8 mouse cellular contexts compared by ENCODE assay signal in genomic region chr2:128699201-128699885, GRCm38 (mm10). TPM values are rescaled to one million over a fixed set of nuclear protein-coding genes. Genes with fewer than 3 reads are reported as not detected.
DNase-seq lines count a peak whose midpoint lies in the region; ATAC-seq and TF ChIP-seq lines count a peak whose summit lies in the region.

No protein-coding gene starts in this region.

- H3K4me3 ChIP-seq in heart, embryonic 13.5 days = peak overlapping the region; percentile 66
- peak overlapping the region; percentile 75 for H3K4me3 ChIP-seq in kidney, postnatal 0 days (replicated peaks; ENCODE audit: low read depth, low read length)

- peaks cover 22% of the 10 kb centered on the region for H3K4me1 ChIP-seq in heart, embryonic 13.5 days
- no peaks in the 10 kb centered on the region for H3K4me1 ChIP-seq in kidney, postnatal 0 days (replicated peaks; ENCODE audit: insufficient read depth, low read length)

- no peaks in the 10 kb centered on the region for H3K27me3 ChIP-seq in heart, embryonic 13.5 days (replicated peaks)
- H3K27me3 ChIP-seq in kidney, postnatal 0 days (ENCODE audit: insufficient read depth, low read length) = no peaks in the 10 kb centered on the region

- peak; percentile 32 to 34 for DNase-seq in layer of hippocampus, postnatal 10 days (ENCODE audit: low spot score in 2 of 2)
- no peak for DNase-seq in layer of hippocampus, adult 9-10 months (ENCODE audit: low spot score)
- peak; percentile 37 for DNase-seq in brain, embryonic 14.5 days (ENCODE audit: low read depth)
- DNase-seq in kidney, postnatal 0 days (ENCODE audit: low spot score) = peak; percentile 75
- peak; percentile 78 for DNase-seq in yolk sac, embryonic 10.5 days (ENCODE audit: low spot score)
- no peak for DNase-seq in right cerebral cortex, postnatal 4 days

- no peak; the same call in 1 of the 2 replicates for ATAC-seq in heart, embryonic 13.5 days (ENCODE audit: extremely low read depth, insufficient number of reproducible peaks, low FRiP score, low TSS enrichment)
- ATAC-seq in kidney, postnatal 0 days (replicated peaks; ENCODE audit: low FRiP score, low read depth) = peak; percentile 31
- peak; percentile 13; the same call in 1 of the 2 replicates for ATAC-seq in megakaryocyte, adult 5-6 weeks (ENCODE audit: poor library complexity, severe bottlenecking)

- H3K27ac ChIP-seq in heart, embryonic 13.5 days (replicated peaks) = peak overlapping the region; percentile 87
- peak overlapping the region; percentile 94 for H3K27ac ChIP-seq in kidney, postnatal 0 days

- peak overlapping the region; percentile 84 for H3K9ac ChIP-seq in heart, embryonic 13.5 days
- peak overlapping the region; percentile 76 for H3K9ac ChIP-seq in kidney, postnatal 0 days (ENCODE audit: low read depth, low read length)

- 1% methylated on average over 24 of the region's 24 CpGs for WGBS in heart, embryonic 13.5 days
- WGBS in kidney, postnatal 0 days = under 1% methylated on average over 24 of the region's 24 CpGs

- H3K9me3 ChIP-seq in heart, embryonic 13.5 days = no peaks in the 10 kb centered on the region
- no peaks in the 10 kb centered on the region for H3K9me3 ChIP-seq in kidney, postnatal 0 days (replicated peaks; ENCODE audit: low read length)

- no peak for TF ChIP-seq CTCF in brain, embryonic 14.5 days (IDR thresholded peaks at IDR 0.05; ENCODE audit: borderline replicate concordance, extremely low read depth, insufficient read depth, insufficient read length)
- TF ChIP-seq CTCF in kidney, postnatal 0 days (IDR thresholded peaks at IDR 0.05; ENCODE audit: low read depth) = no peak

- peak overlapping the region; percentile 74 for H3K4me2 ChIP-seq in heart, embryonic 13.5 days
- H3K4me2 ChIP-seq in kidney, postnatal 0 days (ENCODE audit: low read length) = peak overlapping the region; percentile 75

- H3K36me3 ChIP-seq in heart, embryonic 13.5 days = no peaks in the 10 kb centered on the region
- no peaks in the 10 kb centered on the region for H3K36me3 ChIP-seq in kidney, postnatal 0 days (ENCODE audit: insufficient read depth, low read length)

- TF ChIP-seq POLR2A in brain, embryonic 14.5 days (IDR thresholded peaks at IDR 0.05; ENCODE audit: borderline replicate concordance, extremely low read depth, insufficient read depth, insufficient read length, poor library complexity, severe bottlenecking) = no peak

RNA-seq across cellular contexts. Expression of gene Mertk, which starts 0.6 kb away (rescaled TPM):
- 10 to 100 TPM; 16.1 to 21.9 TPM for total RNA-seq in layer of hippocampus, postnatal 10 days (2021)
- polyA plus RNA-seq in brain, embryonic 14.5 days (2012; rRNA removed) = 0.73 and 1.7 TPM in 2 replicates
- polyA plus RNA-seq in heart, embryonic 13.5 days (2015; fragmentation: Nextera tagmentation; extraction: Ambion mirVana) = 3.9 and 4.0 TPM in 2 replicates
- polyA plus RNA-seq in kidney, postnatal 0 days (2015; fragmentation: Nextera tagmentation; extraction: Ambion mirVana) = 8.9 and 9.8 TPM in 2 replicates
- total RNA-seq in megakaryocyte, adult 5-6 weeks (2015) = 0.68 and 1.3 TPM in 2 replicates
- 0.33 and 1.0 TPM in 2 replicates for total RNA-seq in megakaryocyte, adult 5-6 weeks (2017)

RNA-seq across cellular contexts. Expression of gene Anapc1, which starts 12.2 kb away (rescaled TPM):
- total RNA-seq in layer of hippocampus, postnatal 10 days (2021) = 10 to 100 TPM; 73.0 to 81.2 TPM
- polyA plus RNA-seq in brain, embryonic 14.5 days (2012; rRNA removed) = 52.1 and 63.7 TPM in 2 replicates
- polyA plus RNA-seq in heart, embryonic 13.5 days (2015; fragmentation: Nextera tagmentation; extraction: Ambion mirVana) = 38.8 and 42.9 TPM in 2 replicates
- polyA plus RNA-seq in kidney, postnatal 0 days (2015; fragmentation: Nextera tagmentation; extraction: Ambion mirVana) = 27.4 and 31.1 TPM in 2 replicates
- 53.6 and 63.7 TPM in 2 replicates for total RNA-seq in megakaryocyte, adult 5-6 weeks (2015)
- 56.1 and 72.0 TPM in 2 replicates for total RNA-seq in megakaryocyte, adult 5-6 weeks (2017)

Comparison
In these comparisons a context has a peak if more than half of its experiments do, and no peak if none do; other contexts are left out.
1. DNase-seq: peak in layer of hippocampus, postnatal 10 days (2 of 2), brain, embryonic 14.5 days (single experiment), kidney, postnatal 0 days (single experiment) and yolk sac, embryonic 10.5 days (single experiment); none in layer of hippocampus, adult 9-10 months (single experiment) and right cerebral cortex, postnatal 4 days (single experiment).